Mouse (Mus musculus) G1E (cell line): Measurements from ENCODE around the gene Erf.

Experiments
- CTCF ChIP-seq: IDR thresholded peaks from 2 replicates; pipeline ENCODE4 v1.5.1; 2012; ENCODE audit warnings: low read depth, low read length, inconsistent platforms, mixed read lengths
- GATA1 ChIP-seq: IDR thresholded peaks from 2 replicates; pipeline ENCODE4 v1.6.1; 2012; ENCODE audit warnings: borderline replicate concordance, low read length, inconsistent platforms, mixed read lengths
- GATA2 ChIP-seq: IDR thresholded peaks from 2 replicates; pipeline ENCODE4 v1.6.1; 2012; ENCODE audit warnings: low read depth, low read length, inconsistent platforms, borderline replicate concordance
- POLR2AphosphoS5 ChIP-seq: IDR thresholded peaks from 2 replicates; pipeline ENCODE4 v1.6.1; 2012; ENCODE audit warnings: low read depth, low read length, inconsistent platforms; ENCODE audit not compliant: insufficient replicate concordance
- TAL1 ChIP-seq: conservative IDR thresholded peaks from 2 replicates; pipeline ENCODE4 v1.6.1; 2012; ENCODE audit warnings: low read depth, low read length, inconsistent platforms, mixed read lengths

GRCm38 (mm10) chr7:25195148-25195547 is 55.4 kb downstream of the Erf start:
- TF ChIP-seq CTCF (no peak), GATA1 (no peak), TAL1 (no peak), POLR2AphosphoS5 (no peak), GATA2 (no peak)
